Mouse (Mus musculus): ENCODE results near the gene Cd274. TPM values are rescaled to one million over a fixed set of nuclear protein-coding genes. Genes with fewer than 3 reads are reported as not detected.

Cd274 gene
- polyA plus RNA-seq, 1 experiment from 2014 or later, result 0.93 TPM

DNA sequence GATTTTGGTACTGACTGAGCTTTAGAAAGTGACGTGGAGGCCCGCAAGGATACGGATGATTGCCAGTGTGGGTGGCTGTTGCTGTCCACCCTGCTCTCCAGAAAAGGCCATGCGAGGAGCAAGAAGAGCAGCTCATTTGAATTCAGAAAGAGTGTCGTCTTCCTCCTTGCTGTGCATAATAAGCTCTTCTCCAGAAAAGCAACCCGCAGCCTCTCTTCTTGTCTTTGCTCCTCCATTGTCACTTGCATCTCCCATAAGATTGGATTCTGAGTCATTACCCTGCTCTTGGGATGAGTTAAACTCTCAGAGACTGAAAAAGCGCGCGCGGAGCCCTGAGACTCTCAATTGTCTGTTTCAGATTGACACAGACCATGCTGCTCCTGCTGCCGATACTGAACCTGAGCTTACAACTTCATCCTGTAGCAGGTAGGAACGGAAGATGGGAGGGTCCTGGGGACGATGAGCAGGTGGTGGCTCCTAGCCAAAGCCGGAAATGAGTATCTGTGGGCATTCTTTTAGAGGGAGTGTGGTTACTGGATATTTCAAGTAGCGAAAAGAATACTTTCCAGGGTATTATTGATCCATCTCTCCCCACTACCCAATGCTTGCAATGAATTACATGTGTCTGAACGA is 54.9 kb downstream of the Cd274 start:
- H3K4me2 ChIP-seq (ENCODE audit: low read length), result no peak overlapping the region
- no peak for ATAC-seq
- H3K9me3 ChIP-seq (replicated peaks; ENCODE audit: control insufficient read depth, low read length, poor library complexity, severe bottlenecking), result no peaks in the 10 kb centered on the region
- H3K36me3 ChIP-seq (ENCODE audit: control insufficient read depth, insufficient read depth, low read length), result no peaks in the 10 kb centered on the region
- 77% methylated on average over 16 of the region's 16 CpGs for WGBS
- no peak overlapping the region for H3K27ac ChIP-seq (ENCODE audit: low read length)
- H3K27me3 ChIP-seq (ENCODE audit: control insufficient read depth, insufficient read depth, low read depth, low read length), result no peaks in the 10 kb centered on the region
- no peak overlapping the region for H3K4me3 ChIP-seq (ENCODE audit: low read depth, low read length)
- H3K4me1 ChIP-seq (ENCODE audit: control insufficient read depth, insufficient read depth, low read length), result no peaks in the 10 kb centered on the region
- no peak overlapping the region for H3K9ac ChIP-seq (ENCODE audit: low read depth, low read length)

DNA sequence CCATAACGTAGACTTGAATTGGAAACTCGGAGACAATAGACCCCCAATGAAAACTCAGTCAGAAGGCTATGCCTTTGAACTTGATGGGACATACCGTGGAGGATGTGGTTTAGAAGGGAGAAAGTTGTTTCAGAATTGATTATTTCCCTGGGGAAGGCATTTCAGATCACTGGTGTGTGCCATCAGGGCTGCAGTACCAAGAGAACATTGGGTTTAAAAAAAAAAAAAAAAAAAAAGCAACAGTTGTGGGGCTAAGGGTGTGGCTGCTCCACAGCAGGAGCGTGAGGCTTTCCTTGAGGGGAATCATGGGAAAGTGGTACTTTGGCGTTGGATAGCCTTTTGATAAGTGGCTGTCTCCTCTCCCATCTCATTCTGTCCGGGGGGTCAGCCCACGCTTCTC is 55.5 kb downstream of the Cd274 start:
- 82% methylated on average over 7 of the region's 7 CpGs for WGBS
- Histone ChIP-seq H3K27me3 (ENCODE audit: control insufficient read depth, insufficient read depth, low read depth, low read length) (no peaks in the 10 kb centered on the region), H3K4me1 (ENCODE audit: control insufficient read depth, insufficient read depth, low read length) (no peaks in the 10 kb centered on the region), H3K4me2 (ENCODE audit: low read length) (no peak overlapping the region), H3K4me3 (ENCODE audit: low read depth, low read length) (no peak overlapping the region), H3K9me3 (replicated peaks; ENCODE audit: control insufficient read depth, low read length, poor library complexity, severe bottlenecking) (no peaks in the 10 kb centered on the region), H3K27ac (ENCODE audit: low read length) (no peak overlapping the region), H3K9ac (ENCODE audit: low read depth, low read length) (no peak overlapping the region), H3K36me3 (ENCODE audit: control insufficient read depth, insufficient read depth, low read length) (no peaks in the 10 kb centered on the region)
- ATAC-seq, result no peak

DNA sequence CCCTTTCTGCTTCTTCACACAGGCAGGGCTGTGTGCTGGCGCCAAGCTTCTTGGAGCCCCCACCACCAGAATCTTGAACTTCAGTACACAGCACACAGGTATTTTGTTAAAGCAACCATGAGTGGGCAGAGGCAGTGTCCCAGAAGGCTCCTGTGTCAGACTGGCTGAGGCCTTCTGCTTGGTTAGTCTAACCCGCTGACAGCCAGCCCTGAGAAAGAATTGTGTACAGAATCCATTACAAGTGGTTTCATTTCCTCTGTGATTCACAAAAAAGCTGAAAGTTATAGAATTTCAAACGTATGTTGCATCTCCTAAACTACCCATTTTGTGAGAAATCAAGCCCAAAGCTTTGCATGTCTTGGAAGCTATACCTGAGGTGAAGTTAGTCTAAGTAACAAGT is 63.3 kb downstream of the Cd274 start:
- H3K27ac ChIP-seq (ENCODE audit: low read length), result no peak overlapping the region
- no peak overlapping the region for H3K9ac ChIP-seq (ENCODE audit: low read depth, low read length)
- H3K4me1 ChIP-seq (ENCODE audit: control insufficient read depth, insufficient read depth, low read length), result no peaks in the 10 kb centered on the region
- no peak overlapping the region for H3K4me3 ChIP-seq (ENCODE audit: low read depth, low read length)
- H3K4me2 ChIP-seq (ENCODE audit: low read length), result no peak overlapping the region
- no peaks in the 10 kb centered on the region for H3K36me3 ChIP-seq (ENCODE audit: control insufficient read depth, insufficient read depth, low read length)
- H3K27me3 ChIP-seq (ENCODE audit: control insufficient read depth, insufficient read depth, low read depth, low read length), result no peaks in the 10 kb centered on the region
- 73% methylated on average over 3 of the region's 3 CpGs for WGBS
- H3K9me3 ChIP-seq (replicated peaks; ENCODE audit: control insufficient read depth, low read length, poor library complexity, severe bottlenecking), result no peaks in the 10 kb centered on the region; the same call in 1 of the 2 replicates
- ATAC-seq, result no peak

DNA sequence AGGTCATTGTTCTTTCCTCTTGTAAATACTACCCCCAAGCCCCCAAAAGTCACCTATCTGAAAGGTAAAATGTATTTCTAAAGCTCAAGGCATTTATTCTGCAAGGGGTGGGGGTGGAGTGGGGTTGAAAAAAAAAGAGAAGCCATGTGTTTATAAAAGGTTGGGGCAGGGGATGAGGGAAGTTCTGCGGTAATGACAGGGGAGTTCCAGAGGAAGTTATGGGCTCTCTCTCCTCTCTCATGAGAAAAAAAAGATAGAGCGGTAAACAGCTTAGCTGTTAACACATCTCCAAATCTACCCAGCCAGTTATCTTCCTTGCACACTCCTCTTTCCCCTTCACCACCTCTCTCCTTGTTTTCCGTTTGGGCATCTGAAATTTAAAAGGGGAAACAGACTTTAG is 63.7 kb downstream of the Cd274 start:
- H3K9ac ChIP-seq (ENCODE audit: low read depth, low read length), result no peak overlapping the region
- H3K27me3 ChIP-seq (ENCODE audit: control insufficient read depth, insufficient read depth, low read depth, low read length), result no peaks in the 10 kb centered on the region
- H3K4me3 ChIP-seq (ENCODE audit: low read depth, low read length), result no peak overlapping the region
- no peak overlapping the region for H3K4me2 ChIP-seq (ENCODE audit: low read length)
- H3K4me1 ChIP-seq (ENCODE audit: control insufficient read depth, insufficient read depth, low read length), result no peaks in the 10 kb centered on the region
- no peak overlapping the region for H3K27ac ChIP-seq (ENCODE audit: low read length)
- 84% methylated on average over 3 of the region's 3 CpGs for WGBS
- H3K9me3 ChIP-seq (replicated peaks; ENCODE audit: control insufficient read depth, low read length, poor library complexity, severe bottlenecking), result no peaks in the 10 kb centered on the region; the same call in 1 of the 2 replicates
- no peak for ATAC-seq
- H3K36me3 ChIP-seq (ENCODE audit: control insufficient read depth, insufficient read depth, low read length), result no peaks in the 10 kb centered on the region

DNA sequence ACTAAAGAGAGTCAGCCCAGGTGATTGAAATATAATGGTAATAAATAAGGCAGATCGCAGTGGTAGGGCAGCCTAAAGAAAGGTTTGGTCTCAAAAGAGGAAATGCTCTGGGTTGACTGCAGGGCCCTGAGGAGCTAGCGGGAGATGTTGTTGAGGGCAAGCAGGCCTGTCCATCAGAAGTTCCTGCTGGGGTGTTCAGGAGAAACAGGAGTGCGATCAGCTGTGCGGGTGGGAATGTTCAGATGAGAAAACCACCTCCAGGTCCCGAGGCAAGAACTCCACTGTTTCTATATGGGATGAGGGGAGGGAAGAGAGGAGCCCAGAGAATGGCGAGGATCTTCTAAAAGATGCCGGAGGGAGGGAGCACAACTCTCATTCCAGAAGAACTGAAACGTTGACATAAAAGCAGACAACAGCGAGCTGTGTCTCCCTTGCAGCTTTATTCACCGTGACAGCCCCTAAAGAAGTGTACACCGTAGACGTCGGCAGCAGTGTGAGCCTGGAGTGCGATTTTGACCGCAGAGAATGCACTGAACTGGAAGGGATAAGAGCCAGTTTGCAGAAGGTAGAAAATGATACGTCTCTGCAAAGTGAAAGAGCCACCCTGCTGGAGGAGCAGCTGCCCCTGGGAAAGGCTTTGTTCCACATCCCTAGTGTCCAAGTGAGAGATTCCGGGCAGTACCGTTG is 69.7 kb downstream of the Cd274 start:
- ATAC-seq, result no peak

More for the DNA sequence above, 69.7 kb downstream of the Cd274 start:
- Histone ChIP-seq H3K9ac (ENCODE audit: low read depth, low read length) (no peak overlapping the region), H3K36me3 (ENCODE audit: control insufficient read depth, insufficient read depth, low read length) (no peaks in the 10 kb centered on the region), H3K27me3 (ENCODE audit: control insufficient read depth, insufficient read depth, low read depth, low read length) (no peaks in the 10 kb centered on the region), H3K27ac (ENCODE audit: low read length) (no peak overlapping the region), H3K4me1 (ENCODE audit: control insufficient read depth, insufficient read depth, low read length) (no peaks in the 10 kb centered on the region), H3K4me3 (ENCODE audit: low read depth, low read length) (no peak overlapping the region), H3K4me2 (ENCODE audit: low read length) (no peak overlapping the region), H3K9me3 (replicated peaks; ENCODE audit: control insufficient read depth, low read length, poor library complexity, severe bottlenecking) (no peaks in the 10 kb centered on the region)
- 74% methylated on average over 18 of the region's 18 CpGs for WGBS

Other genes with a start within 250 kb of the Cd274 start
- gene Jak2, start 115.6 kb upstream of the Cd274 start, polyA plus RNA-seq (2015; fragmentation: Nextera tagmentation; extraction: Ambion mirVana), result 14.4 and 17.1 TPM in 2 replicates
- gene Insl6, start 42.1 kb upstream of the Cd274 start, polyA plus RNA-seq (2015; fragmentation: Nextera tagmentation; extraction: Ambion mirVana), result 0.82 and 1.4 TPM in 2 replicates
- gene Rln1, start 32.8 kb upstream of the Cd274 start, polyA plus RNA-seq (2015; fragmentation: Nextera tagmentation; extraction: Ambion mirVana), result 3.7 and 4.3 TPM in 2 replicates
- gene Plgrkt, start 65 bp upstream of the Cd274 start, polyA plus RNA-seq (2015; fragmentation: Nextera tagmentation; extraction: Ambion mirVana), result 82.4 and 84.1 TPM in 2 replicates
- not detected in 2 replicates for gene Pdcd1lg2, start 43.5 kb downstream of the Cd274 start, polyA plus RNA-seq (2015; fragmentation: Nextera tagmentation; extraction: Ambion mirVana)
- 12.4 and 12.6 TPM in 2 replicates for gene Ric1, start 154.8 kb downstream of the Cd274 start, polyA plus RNA-seq (2015; fragmentation: Nextera tagmentation; extraction: Ambion mirVana)

Data from midbrain, embryonic 16.5 days (tissue).